ENCODE assay signal across 8 mouse cellular contexts in genomic region chr16:45094136-45094756, GRCm38 (mm10). TPM values are rescaled to one million over a fixed set of nuclear protein-coding genes. Genes with fewer than 3 reads are reported as not detected.
DNase-seq lines count a peak whose midpoint lies in the region; ATAC-seq and TF ChIP-seq lines count a peak whose summit lies in the region.

No protein-coding gene starts in this region.

- no peak overlapping the region for H3K27ac ChIP-seq in liver, postnatal 0 days (ENCODE audit: low read depth)

- 0 out of 2 replicates have a peak overlapping the region, but pooled peaks have one; percentile 41 for H3K9ac ChIP-seq in liver, postnatal 0 days (replicated peaks)

- H3K4me3 ChIP-seq in liver, postnatal 0 days (ENCODE audit: low read depth, low read length) = peak overlapping the region; percentile 29

- H3K9me3 ChIP-seq in liver, postnatal 0 days (ENCODE audit: low read length) = no peaks in the 10 kb centered on the region

- no peaks in the 10 kb centered on the region for H3K27me3 ChIP-seq in liver, postnatal 0 days (ENCODE audit: insufficient read depth, low read length)

- ATAC-seq in frontal cortex, adult (ENCODE audit: low TSS enrichment) = peak; percentile 34; the same call in 1 of the 2 replicates
- no peak for ATAC-seq in liver, postnatal 0 days

- intact Hi-C loops in heart, postnatal 10 days (cut with DNase I) = loop anchor here (2.0 to 5.0 kb wide), 2 partner anchors 27 to 347 kb away; partner anchors contain the start of gene Gtpbp8

- H3K4me2 ChIP-seq in liver, postnatal 0 days (ENCODE audit: low read depth, low read length) = peak overlapping the region; percentile 56

- TF ChIP-seq EP300 in liver, postnatal 0 days (IDR thresholded peaks at IDR 0.05; ENCODE audit: low read depth) = no peak

- DNase-seq in frontal cortex, postnatal 10 days (ENCODE audit: low spot score in 2 of 2) = no peak
- DNase-seq in embryo, embryonic 10.5 days (ENCODE audit: low spot score) = peak; percentile 49
- DNase-seq in heart, postnatal 10 days = peak; percentile 44 to 56
- no peak for DNase-seq in liver, postnatal 0 days
- DNase-seq in thymus, postnatal 36 days = no peak
- no peak for DNase-seq in cerebellum, adult 9-11 months
- DNase-seq in right cerebral cortex, postnatal 10 days (ENCODE audit: low spot score in 2 of 2) = no peak

- H3K4me1 ChIP-seq in liver, postnatal 0 days (ENCODE audit: insufficient read depth) = no peaks in the 10 kb centered on the region

- no peaks in the 10 kb centered on the region for H3K36me3 ChIP-seq in liver, postnatal 0 days (replicated peaks; ENCODE audit: insufficient read depth, low read length)

- TF ChIP-seq CTCF in liver, postnatal 0 days (IDR thresholded peaks at IDR 0.05; ENCODE audit: low read depth) = no peak

- WGBS in liver, postnatal 0 days (ENCODE audit: insufficient replicate concordance) = 9% methylated on average over 9 of the region's 9 CpGs

RNA-seq across cellular contexts. Expression of gene Ccdc80, which starts 1.0 kb away (rescaled TPM):
- total RNA-seq in heart, postnatal 10 days (2021) = 100 to 1,000 TPM; 123 to 128 TPM
- 21.0 and 27.2 TPM in 2 replicates for polyA plus RNA-seq in liver, postnatal 0 days (2015; fragmentation: Nextera tagmentation; extraction: Ambion mirVana)

Comparison
In these comparisons a context has a peak if more than half of its experiments do, and no peak if none do; other contexts are left out.
1. DNase-seq: peak in embryo, embryonic 10.5 days (single experiment) and heart, postnatal 10 days (2 of 2); none in frontal cortex, postnatal 10 days (0 of 2), liver, postnatal 0 days (single experiment), thymus, postnatal 36 days (0 of 2), cerebellum, adult 9-11 months (single experiment) and right cerebral cortex, postnatal 10 days (0 of 2).